Mouse (Mus musculus): ENCODE results near the gene Gpx4.

Gene Gpx4

GRCm38 (mm10) chr10:80103032-80103431 lies 56.1 kb downstream of the Gpx4 start:
- in situ Hi-C loops (cut with MboI, MseI) = no loop called here

DNA sequence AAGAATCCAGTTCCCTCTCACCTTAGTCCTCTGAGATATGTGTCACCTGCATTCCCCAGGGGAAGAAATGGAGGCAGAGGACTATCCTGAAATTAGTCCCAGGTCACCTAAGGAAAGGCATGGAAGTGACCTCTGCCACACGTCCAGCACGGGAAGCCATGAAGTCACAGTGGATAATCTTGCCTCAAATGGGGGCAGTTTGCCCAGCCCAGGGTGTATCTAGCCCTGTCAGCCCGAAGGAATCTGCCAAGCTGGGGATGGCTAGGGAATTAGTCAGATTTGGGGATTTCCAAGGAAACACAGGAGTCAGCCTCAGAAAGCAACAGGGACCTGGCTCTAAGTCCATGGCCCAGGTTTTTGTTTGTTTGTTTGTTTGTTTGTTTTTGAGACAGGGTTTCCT lies 57.2 kb downstream of the Gpx4 start:
- in situ Hi-C loops (cut with MboI, MseI) = no loop called here

GRCm38 (mm10) chr10:80105460-80105859 lies 58.5 kb downstream of the Gpx4 start, which contains the start of gene Sbno2:
Gene Sbno2, minus strand, starts transcription at chr10:80105571.
- in situ Hi-C loops (cut with MboI, MseI) = no loop called here

DNA sequence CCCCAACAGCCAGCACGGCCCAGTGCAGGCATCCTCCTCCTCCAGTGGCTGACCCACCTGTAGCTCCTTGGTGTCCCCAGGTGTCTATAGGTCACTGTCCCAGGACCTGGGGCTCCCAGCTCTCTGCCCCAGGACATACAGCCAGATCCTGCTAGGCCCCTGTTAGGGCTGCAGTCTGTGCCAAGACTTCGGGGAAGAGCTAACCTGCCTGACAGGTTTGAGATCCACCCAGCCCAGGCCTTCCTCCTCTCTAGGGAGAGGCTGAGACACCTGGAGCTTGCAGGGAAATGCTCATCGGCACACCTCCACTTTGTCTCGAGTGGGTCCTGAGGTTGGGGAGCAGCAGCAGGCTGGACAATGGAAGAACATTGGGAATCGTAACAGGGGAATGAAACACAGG lies 59.0 kb downstream of the Gpx4 start:
- in situ Hi-C loops (cut with MboI, MseI) = no loop called here

Data from T-helper 2 cell (primary cell).